Mouse (Mus musculus) gastrocnemius, postnatal 25 days (tissue): ENCODE measurements around the gene Arsk. TPM values are rescaled to one million over a fixed set of nuclear protein-coding genes. Genes with fewer than 3 reads are reported as not detected.
A peak's percentile ranks its signal among the peaks of the same experiment; 100 is the strongest.

Source experiments
- DNase-seq: peaks from one replicate; pipeline ENCODE4 v3.0.0; 2022
- total RNA-seq, 2 experiments: library from RNA; stranded (reverse); gene quantifications; 1 replicate in 1 of 2; 2 replicates in 1 of 2; pipeline ENCODE4 v1.2.3; 2021

Arsk gene
- total RNA-seq, 2 experiments from 2014 or later, result 2.7 TPM

- peak; percentile 16 for DNase-seq
Measured at GRCm38 (mm10) chr13:76024588-76024987, 73.9 kb downstream of the Arsk start.

DNA sequence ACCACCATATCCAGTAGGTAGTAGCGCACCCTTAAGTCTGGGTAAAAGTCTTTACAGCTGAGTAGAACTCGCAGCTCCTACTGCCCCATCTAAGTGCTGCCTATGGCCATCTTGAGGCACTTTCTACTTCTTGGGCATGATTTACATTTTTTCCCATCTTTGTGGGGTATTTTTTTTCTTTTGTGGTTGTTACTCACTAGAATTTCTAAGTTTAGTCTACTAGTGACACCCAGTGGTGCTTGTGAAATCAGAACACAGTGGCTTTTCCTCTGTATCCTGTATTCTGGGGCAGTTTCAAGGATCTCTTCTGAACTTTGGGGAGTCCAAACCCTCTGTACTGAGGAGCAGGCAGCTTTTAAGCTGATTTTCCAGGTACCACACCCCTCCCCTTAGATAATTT lies 76.7 kb downstream of the Arsk start:
- no peak for DNase-seq

DNA sequence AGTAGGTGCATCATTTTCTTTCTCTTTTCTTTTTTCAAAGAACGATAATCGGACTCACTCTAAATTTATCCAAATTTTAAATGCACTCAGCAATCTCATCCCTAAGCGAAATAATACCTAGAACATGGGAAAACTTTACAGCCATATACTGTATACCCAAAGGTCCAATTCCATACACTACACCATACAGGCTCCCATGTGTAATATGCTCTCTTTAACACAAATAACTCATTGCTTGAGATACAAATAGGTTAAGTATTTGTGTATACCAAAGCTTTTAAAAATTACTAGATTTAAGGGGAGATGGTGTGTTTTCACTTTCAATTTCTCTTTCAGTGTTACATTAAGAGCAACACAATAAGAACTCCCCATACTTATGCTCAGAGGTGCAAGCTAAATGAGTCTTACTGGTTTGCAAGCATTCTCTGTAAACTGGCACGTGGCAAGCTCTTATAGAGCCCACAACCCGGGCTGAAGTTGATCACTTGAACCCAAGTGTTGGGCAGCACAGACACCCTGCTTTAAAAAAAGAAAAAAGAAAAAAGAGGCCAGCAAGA lies 79.5 kb downstream of the Arsk start:
- DNase-seq, result no peak

- peak; percentile 98 for DNase-seq
Measured at GRCm38 (mm10) chr13:76017974-76018843, 80.3 kb downstream of the Arsk start, which contains the start of gene Rfesd. Gene Rfesd (minus strand): TSS chr13:76018719.

GRCm38 (mm10) chr13:76017465-76017864 lies 81.0 kb downstream of the Arsk start:
- no peak for DNase-seq

DNA sequence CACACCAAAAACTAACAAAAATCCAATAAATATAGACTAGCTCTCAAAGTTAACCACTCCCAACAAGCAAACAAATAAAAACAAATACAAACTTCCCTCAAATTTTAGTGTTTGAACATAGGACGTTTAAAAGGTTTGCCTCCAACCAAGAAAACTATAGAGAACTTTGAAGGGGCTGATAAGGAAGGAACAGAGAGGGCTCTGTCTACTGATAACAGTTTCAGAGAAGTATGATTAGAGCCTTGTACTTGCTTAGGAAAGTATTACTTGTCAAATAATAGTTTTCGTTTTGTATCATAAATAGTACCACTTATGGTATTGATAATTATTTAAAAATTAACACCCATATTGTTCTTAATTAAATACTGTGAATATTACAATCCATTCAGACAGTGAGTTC lies 83.9 kb downstream of the Arsk start:
- DNase-seq, result no peak

Other genes starting within 250 kb of the Arsk start
- 10 to 100 TPM; 11.6 to 15.8 TPM for gene Rhobtb3, start 154.7 kb downstream of the Arsk start, total RNA-seq
- not detected for gene Spata9, start 131.5 kb downstream of the Arsk start, total RNA-seq
- 10 to 100 TPM; 17.8 to 21.3 TPM for gene Rfesd, start 79.9 kb downstream of the Arsk start, total RNA-seq
- gene Gpr150, start 41.7 kb downstream of the Arsk start, total RNA-seq, result not detected
- gene Ttc37, start 74 bp upstream of the Arsk start, total RNA-seq, result 10 to 100 TPM; 13.3 to 13.4 TPM
- gene Fam81b, start 206.4 kb upstream of the Arsk start, total RNA-seq, result not detected